Mouse (Mus musculus) myocyte (in vitro differentiated cells): Measurements from ENCODE around the gene Rbfox1.

Experiments used
- CEBPB ChIP-seq: IDR thresholded peaks from 2 replicates; pipeline ENCODE4 v1.6.1; 2011; ENCODE audit warnings: mild to moderate bottlenecking, moderate library complexity; ENCODE audit not compliant: poor library complexity, insufficient read depth, severe bottlenecking
- E2F4 ChIP-seq: IDR thresholded peaks from one replicate; pipeline ENCODE4 v1.6.1; 2011; ENCODE audit warnings: mild to moderate bottlenecking, control low read depth, moderate library complexity; ENCODE audit not compliant: insufficient read depth
- MAX ChIP-seq: IDR thresholded peaks from one replicate; pipeline ENCODE4 v1.6.1; 2011; ENCODE audit warnings: low read depth, mild to moderate bottlenecking, control low read depth
- MYOD1 ChIP-seq, 3 experiments: IDR thresholded peaks; one replicate each; pipeline ENCODE4 v1.6.1; 2011; ENCODE audit warnings: control low read depth in 2 of 3, low read depth in 2 of 3, mild to moderate bottlenecking in 2 of 3, moderate library complexity in 1 of 3; ENCODE audit not compliant: insufficient read length in 2 of 3, control insufficient read depth in 1 of 3
- POLR2A ChIP-seq: IDR thresholded peaks from one replicate; pipeline ENCODE4 v1.6.1; 2011; ENCODE audit warnings: low read depth, mild to moderate bottlenecking, control low read depth, moderate library complexity; ENCODE audit not compliant: insufficient read length
- SRF ChIP-seq: IDR thresholded peaks from one replicate; pipeline ENCODE4 v1.6.1; 2011; ENCODE audit warnings: low read depth; ENCODE audit not compliant: control insufficient read depth, insufficient read length

DNA sequence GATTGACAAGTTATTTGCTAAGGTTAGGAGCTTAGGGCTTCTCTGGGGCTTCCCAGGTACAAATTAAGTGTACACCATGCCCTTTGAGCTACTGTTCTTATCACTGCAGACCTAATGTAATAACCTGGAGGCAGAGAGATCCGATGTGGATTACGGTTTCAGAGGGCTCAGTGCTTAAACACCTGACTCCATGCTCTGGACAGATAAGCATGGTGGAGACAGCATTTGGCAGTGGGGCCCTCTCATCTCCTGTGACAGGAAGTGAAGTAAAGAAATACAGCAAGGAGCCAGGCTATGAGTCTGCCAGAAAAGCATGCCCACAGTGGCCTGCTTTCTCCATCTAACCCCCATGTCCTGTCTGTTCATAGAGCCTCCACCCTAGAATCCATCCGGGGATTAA is 213.0 kb downstream of the Rbfox1 start:
- no peak for TF ChIP-seq MAX
- no peak for TF ChIP-seq CEBPB
- no peak for TF ChIP-seq POLR2A
- TF ChIP-seq SRF: no peak
- TF ChIP-seq MYOD1 (IDR thresholded peaks at IDR 0.05; ENCODE audit: control insufficient read depth in 1 of 3, insufficient read length in 2 of 3, low read depth in 2 of 3): no peak
- TF ChIP-seq E2F4: no peak
